Mouse (Mus musculus) erythroid progenitor cell, adult 5-6 weeks (primary cell): ENCODE results near the gene Hist1h3b. TPM values are rescaled to one million over a fixed set of nuclear protein-coding genes. Genes with fewer than 3 reads are reported as not detected.
"Not testable (repeated sequence)": the region's sequence is repeated elsewhere in the genome, so short reads cannot be mapped to it uniquely, and the experiment has no call there.

ENCODE experiments used
- ATAC-seq: replicated peaks from 2 replicates; pipeline ENCODE4 v1.8.0; 2016; ENCODE audit warnings: moderate number of reproducible peaks, mild to moderate bottlenecking, moderate TSS enrichment, inconsistent platforms; ENCODE audit not compliant: poor library complexity, low FRiP score, severe bottlenecking
- total RNA-seq, 2 experiments: library from RNA; stranded (forward) in 1 of 2; stranded (reverse) in 1 of 2; fragments of 150-400 nt in 1 of 2; fragments of 186-747, 209-891 nt in 1 of 2; gene quantifications; 2 replicates each; pipeline versions ENCODE4 v1.2.3 to v1.2.4; 2015 to 2017; ENCODE audit warnings: low replicate concordance in 2 of 2

Hist1h3b gene
- total RNA-seq, 2 experiments from 2014 or later: 1,450 to 1,686 TPM

GRCm38 (mm10) chr13:23768834-23769397 is 16.8 kb downstream of the Hist1h3b start:
- ATAC-seq: no peak

GRCm38 (mm10) chr13:23769613-23770012 is 17.5 kb downstream of the Hist1h3b start, which contains the start of gene Trim38:
TSS of gene Trim38 (plus strand) at chr13:23769913.
- not testable (repeated sequence) for ATAC-seq

DNA sequence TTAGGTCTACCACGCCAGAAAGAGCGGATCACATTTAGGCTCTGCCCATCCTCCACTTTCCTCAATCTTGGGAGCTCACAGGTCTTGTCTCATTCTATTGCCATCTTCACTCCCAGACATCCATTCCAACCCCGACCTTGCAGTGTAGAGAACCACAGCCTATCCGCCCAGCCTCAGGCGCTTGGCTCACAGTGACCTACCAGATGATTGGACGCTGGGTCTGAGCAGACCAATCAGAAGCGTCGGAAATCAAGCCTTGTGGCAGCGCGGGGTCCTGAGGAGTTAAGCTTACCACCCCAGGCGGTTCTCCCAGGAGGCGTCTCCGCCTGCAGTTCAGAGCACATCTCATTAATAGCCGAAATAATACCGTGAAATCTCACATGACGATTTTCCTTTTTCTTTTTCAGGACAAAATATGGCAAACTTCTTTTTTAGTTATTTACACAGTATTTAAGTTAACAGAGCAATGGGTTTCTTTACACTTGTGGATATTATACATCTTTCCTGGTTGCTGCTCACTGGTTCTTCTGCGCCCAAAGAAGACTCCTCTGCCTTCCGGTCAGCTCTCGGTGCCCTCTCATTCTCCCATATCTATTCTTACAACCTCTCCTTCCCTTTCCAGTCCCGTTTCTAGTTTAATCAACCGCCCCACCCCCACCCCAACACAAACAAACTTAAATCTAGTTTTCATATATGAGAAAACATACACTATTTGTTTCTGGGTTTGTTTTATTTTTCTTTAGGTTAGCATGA is 20.7 kb downstream of the Hist1h3b start:
- peak; percentile 98 for ATAC-seq

DNA sequence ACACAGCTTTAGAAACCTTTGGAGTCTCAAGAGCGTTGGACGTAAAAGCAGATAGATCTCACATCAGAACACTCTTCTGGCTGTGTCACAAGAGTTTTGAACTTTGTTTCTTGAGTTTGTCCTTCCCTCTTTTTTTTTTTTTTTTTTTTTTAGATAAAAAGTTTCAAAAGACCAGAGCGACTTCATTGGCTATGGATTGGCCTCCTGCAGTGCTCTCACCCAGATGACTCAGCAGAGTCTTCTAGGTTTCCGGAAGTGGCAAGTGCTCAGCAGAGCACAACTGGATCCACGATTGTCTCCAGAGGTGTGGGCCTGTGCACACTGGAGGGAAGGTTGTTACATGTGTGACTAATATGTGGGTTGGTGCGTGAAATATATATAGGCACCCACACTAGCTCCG is 26.3 kb downstream of the Hist1h3b start:
- no peak for ATAC-seq

DNA sequence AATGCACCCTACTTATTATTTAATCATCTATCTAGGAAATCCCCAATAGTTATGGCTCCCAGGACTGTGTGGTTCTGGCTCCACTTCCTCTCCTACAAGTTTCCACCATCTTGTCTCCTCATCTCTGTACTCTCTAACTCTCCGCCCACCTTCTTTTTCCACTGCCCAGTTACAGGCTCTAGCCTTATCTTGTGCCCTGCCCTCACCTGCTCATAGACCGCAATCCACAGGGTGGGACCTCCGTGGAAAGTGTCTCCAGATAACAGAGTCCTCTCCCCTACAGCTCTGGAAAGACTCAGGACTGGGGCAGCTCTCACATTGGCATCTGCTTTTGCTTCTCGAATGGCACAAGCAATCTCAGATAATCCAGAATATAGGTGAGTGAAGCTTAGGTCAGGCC is 27.0 kb downstream of the Hist1h3b start:
- no peak for ATAC-seq

DNA sequence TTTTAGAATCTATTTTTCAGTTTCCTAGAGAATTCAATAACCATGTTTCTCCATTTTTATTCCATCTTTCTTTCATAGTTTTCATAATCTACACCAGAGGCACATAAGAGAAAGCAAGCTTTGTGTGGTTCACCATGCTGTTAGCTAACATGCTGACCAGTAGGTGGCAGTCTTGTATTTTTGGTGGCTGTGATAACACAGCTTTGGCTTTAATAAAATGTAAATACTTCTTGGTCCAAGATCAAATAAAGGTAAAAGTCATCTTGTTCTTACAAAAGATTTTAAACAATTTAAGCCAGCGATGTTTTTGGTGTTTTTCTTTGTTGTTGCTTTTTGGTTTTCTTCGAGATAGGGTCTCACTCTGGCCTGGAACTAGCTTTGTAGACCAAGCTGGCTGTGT is 40.5 kb downstream of the Hist1h3b start:
- ATAC-seq: 0 out of 2 replicates have a peak, but pooled peaks have one; percentile 61

DNA sequence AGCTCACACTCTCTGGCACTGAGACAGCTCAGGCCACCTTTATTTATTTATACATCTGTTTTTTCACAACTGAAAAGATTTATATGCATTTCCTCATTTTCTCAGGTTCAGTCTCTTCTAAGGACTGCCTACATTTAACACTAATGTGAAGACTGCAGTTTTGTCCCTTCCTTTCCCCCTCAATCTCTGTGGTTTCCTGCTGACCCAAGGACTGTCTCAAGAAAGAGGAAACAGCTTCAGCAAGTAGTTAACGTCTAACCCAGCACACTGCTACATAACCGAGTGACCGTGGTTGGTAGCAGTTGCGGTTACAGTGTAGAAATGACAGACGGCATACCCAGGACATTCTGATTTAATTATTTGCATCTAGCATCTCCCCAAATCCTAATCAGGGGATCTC is 47.3 kb downstream of the Hist1h3b start:
- no peak for ATAC-seq

Other genes with a start within 250 kb of the Hist1h3b start
Only the 30 nearest of the 37 such genes appear.
- gene Hist1h1d, start 199.0 kb upstream of the Hist1h3b start, total RNA-seq (2015; ENCODE audit: low replicate concordance): 59.1 and 59.8 TPM in 2 replicates
- gene Hist1h1d, start 199.0 kb upstream of the Hist1h3b start, total RNA-seq (2017; ENCODE audit: low replicate concordance): 587 and 674 TPM in 2 replicates
- gene Hist1h3e, start 189.9 kb upstream of the Hist1h3b start, total RNA-seq (2015; ENCODE audit: low replicate concordance): 238 and 264 TPM in 2 replicates
- 387 and 422 TPM in 2 replicates for gene Hist1h3e, start 189.9 kb upstream of the Hist1h3b start, total RNA-seq (2017; ENCODE audit: low replicate concordance)
- gene Hist1h2ae, start 181.0 kb upstream of the Hist1h3b start, total RNA-seq (2015; ENCODE audit: low replicate concordance): 4.2 and 33.5 TPM in 2 replicates
- 1,390 and 1,464 TPM in 2 replicates for gene Hist1h2ae, start 181.0 kb upstream of the Hist1h3b start, total RNA-seq (2017; ENCODE audit: low replicate concordance)
- 851 and 976 TPM in 2 replicates for gene Hist1h2bg, start 180.9 kb upstream of the Hist1h3b start, total RNA-seq (2015; ENCODE audit: low replicate concordance)
- 2,677 and 3,057 TPM in 2 replicates for gene Hist1h2bg, start 180.9 kb upstream of the Hist1h3b start, total RNA-seq (2017; ENCODE audit: low replicate concordance)
- gene Hist1h2bf, start 178.1 kb upstream of the Hist1h3b start, total RNA-seq (2015; ENCODE audit: low replicate concordance): 1,210 and 1,460 TPM in 2 replicates
- gene Hist1h2bf, start 178.1 kb upstream of the Hist1h3b start, total RNA-seq (2017; ENCODE audit: low replicate concordance): 1,557 and 1,840 TPM in 2 replicates
- 9.0 and 15.1 TPM in 2 replicates for gene Hist1h2ad, start 177.9 kb upstream of the Hist1h3b start, total RNA-seq (2015; ENCODE audit: low replicate concordance)
- gene Hist1h2ad, start 177.9 kb upstream of the Hist1h3b start, total RNA-seq (2017; ENCODE audit: low replicate concordance): 2,771 and 6,356 TPM in 2 replicates
- 379 and 393 TPM in 2 replicates for gene Hist1h3d, start 176.5 kb upstream of the Hist1h3b start, total RNA-seq (2015; ENCODE audit: low replicate concordance)
- 236 and 363 TPM in 2 replicates for gene Hist1h3d, start 176.5 kb upstream of the Hist1h3b start, total RNA-seq (2017; ENCODE audit: low replicate concordance)
- gene Hist1h4d, start 170.7 kb upstream of the Hist1h3b start, total RNA-seq (2015; ENCODE audit: low replicate concordance): 1,614 and 1,995 TPM in 2 replicates
- 2,133 and 2,242 TPM in 2 replicates for gene Hist1h4d, start 170.7 kb upstream of the Hist1h3b start, total RNA-seq (2017; ENCODE audit: low replicate concordance)
- 39.8 and 50.1 TPM in 2 replicates for gene Hist1h2be, start 131.1 kb upstream of the Hist1h3b start, total RNA-seq (2015; ENCODE audit: low replicate concordance)
- gene Hist1h2be, start 131.1 kb upstream of the Hist1h3b start, total RNA-seq (2017; ENCODE audit: low replicate concordance): 202 and 281 TPM in 2 replicates
- 1,339 and 1,610 TPM in 2 replicates for gene Hist1h1e, start 129.7 kb upstream of the Hist1h3b start, total RNA-seq (2015; ENCODE audit: low replicate concordance)
- gene Hist1h1e, start 129.7 kb upstream of the Hist1h3b start, total RNA-seq (2017; ENCODE audit: low replicate concordance): 1,649 and 1,886 TPM in 2 replicates
- gene Hist1h2ac, start 68.3 kb upstream of the Hist1h3b start, total RNA-seq (2015; ENCODE audit: low replicate concordance): 7.5 and 8.3 TPM in 2 replicates
- 152 and 187 TPM in 2 replicates for gene Hist1h2ac, start 68.3 kb upstream of the Hist1h3b start, total RNA-seq (2017; ENCODE audit: low replicate concordance)
- 84.3 and 136 TPM in 2 replicates for gene Hist1h2bc, start 68.1 kb upstream of the Hist1h3b start, total RNA-seq (2015; ENCODE audit: low replicate concordance)
- gene Hist1h2bc, start 68.1 kb upstream of the Hist1h3b start, total RNA-seq (2017; ENCODE audit: low replicate concordance): 401 and 556 TPM in 2 replicates
- 2.2 TPM in 1 of 2 replicates, not detected in the other for gene Hist1h1t, start 56.5 kb upstream of the Hist1h3b start, total RNA-seq (2015; ENCODE audit: low replicate concordance)
- 3.5 and 8.2 TPM in 2 replicates for gene Hist1h1t, start 56.5 kb upstream of the Hist1h3b start, total RNA-seq (2017; ENCODE audit: low replicate concordance)
- 225 and 268 TPM in 2 replicates for gene Hist1h4c, start 53.8 kb upstream of the Hist1h3b start, total RNA-seq (2015; ENCODE audit: low replicate concordance)
- 667 and 1,084 TPM in 2 replicates for gene Hist1h4c, start 53.8 kb upstream of the Hist1h3b start, total RNA-seq (2017; ENCODE audit: low replicate concordance)
- 7.5 and 14.1 TPM in 2 replicates for gene Hfe, start 41.4 kb upstream of the Hist1h3b start, total RNA-seq (2015; ENCODE audit: low replicate concordance)
- gene Hfe, start 41.4 kb upstream of the Hist1h3b start, total RNA-seq (2017; ENCODE audit: low replicate concordance): 0.77 and 2.2 TPM in 2 replicates
- gene Hist1h1c, start 13.5 kb upstream of the Hist1h3b start, total RNA-seq (2015; ENCODE audit: low replicate concordance): 527 and 533 TPM in 2 replicates
- gene Hist1h1c, start 13.5 kb upstream of the Hist1h3b start, total RNA-seq (2017; ENCODE audit: low replicate concordance): 3,859 and 4,708 TPM in 2 replicates
- gene Hist1h3c, start 6.7 kb upstream of the Hist1h3b start, total RNA-seq (2015; ENCODE audit: low replicate concordance): 412 and 474 TPM in 2 replicates
- gene Hist1h3c, start 6.7 kb upstream of the Hist1h3b start, total RNA-seq (2017; ENCODE audit: low replicate concordance): 1,335 and 2,217 TPM in 2 replicates
- gene Hist1h2bb, start 5.5 kb upstream of the Hist1h3b start, total RNA-seq (2015; ENCODE audit: low replicate concordance): 856 and 1,017 TPM in 2 replicates
- 7,682 and 13,399 TPM in 2 replicates for gene Hist1h2bb, start 5.5 kb upstream of the Hist1h3b start, total RNA-seq (2017; ENCODE audit: low replicate concordance)
- 222 and 372 TPM in 2 replicates for gene Hist1h2ab, start 1.1 kb upstream of the Hist1h3b start, total RNA-seq (2015; ENCODE audit: low replicate concordance)
- 5,516 and 10,292 TPM in 2 replicates for gene Hist1h2ab, start 1.1 kb upstream of the Hist1h3b start, total RNA-seq (2017; ENCODE audit: low replicate concordance)
- 331 and 380 TPM in 2 replicates for gene Hist1h4b, start 4.7 kb downstream of the Hist1h3b start, total RNA-seq (2015; ENCODE audit: low replicate concordance)
- 1,134 and 2,811 TPM in 2 replicates for gene Hist1h4b, start 4.7 kb downstream of the Hist1h3b start, total RNA-seq (2017; ENCODE audit: low replicate concordance)
- 142 and 188 TPM in 2 replicates for gene Hist1h4a, start 9.0 kb downstream of the Hist1h3b start, total RNA-seq (2015; ENCODE audit: low replicate concordance)
- 706 and 1,369 TPM in 2 replicates for gene Hist1h4a, start 9.0 kb downstream of the Hist1h3b start, total RNA-seq (2017; ENCODE audit: low replicate concordance)
- 238 and 271 TPM in 2 replicates for gene Hist1h3a, start 10.1 kb downstream of the Hist1h3b start, total RNA-seq (2015; ENCODE audit: low replicate concordance)
- gene Hist1h3a, start 10.1 kb downstream of the Hist1h3b start, total RNA-seq (2017; ENCODE audit: low replicate concordance): 723 and 806 TPM in 2 replicates
- gene Hist1h1a, start 11.4 kb downstream of the Hist1h3b start, total RNA-seq (2015; ENCODE audit: low replicate concordance): 666 and 715 TPM in 2 replicates
- 4,010 and 6,111 TPM in 2 replicates for gene Hist1h1a, start 11.4 kb downstream of the Hist1h3b start, total RNA-seq (2017; ENCODE audit: low replicate concordance)
- not detected in 2 replicates for gene Trim38, start 17.6 kb downstream of the Hist1h3b start, total RNA-seq (2015; ENCODE audit: low replicate concordance)
- 0.39 TPM in 1 of 2 replicates, not detected in the other for gene Trim38, start 17.6 kb downstream of the Hist1h3b start, total RNA-seq (2017; ENCODE audit: low replicate concordance)
- gene Slc17a2, start 54.7 kb downstream of the Hist1h3b start, total RNA-seq (2015; ENCODE audit: low replicate concordance): not detected in 2 replicates
- not detected in 2 replicates for gene Slc17a2, start 54.7 kb downstream of the Hist1h3b start, total RNA-seq (2017; ENCODE audit: low replicate concordance)
- not detected in 2 replicates for gene Slc17a3, start 87.2 kb downstream of the Hist1h3b start, total RNA-seq (2015; ENCODE audit: low replicate concordance)
- gene Slc17a3, start 87.2 kb downstream of the Hist1h3b start, total RNA-seq (2017; ENCODE audit: low replicate concordance): not detected in 2 replicates
- not detected in 2 replicates for gene Slc17a1, start 115.5 kb downstream of the Hist1h3b start, total RNA-seq (2015; ENCODE audit: low replicate concordance)
- gene Slc17a1, start 115.5 kb downstream of the Hist1h3b start, total RNA-seq (2017; ENCODE audit: low replicate concordance): not detected in 2 replicates
- 0.42 TPM in 1 of 2 replicates, not detected in the other for gene Slc17a4, start 162.7 kb downstream of the Hist1h3b start, total RNA-seq (2015; ENCODE audit: low replicate concordance)
- gene Slc17a4, start 162.7 kb downstream of the Hist1h3b start, total RNA-seq (2017; ENCODE audit: low replicate concordance): 2.4 TPM in 1 of 2 replicates, not detected in the other
- gene Hist1h2ba, start 181.9 kb downstream of the Hist1h3b start, total RNA-seq (2015; ENCODE audit: low replicate concordance): not detected in 2 replicates
- not detected in 2 replicates for gene Hist1h2ba, start 181.9 kb downstream of the Hist1h3b start, total RNA-seq (2017; ENCODE audit: low replicate concordance)
- gene Hist1h2aa, start 182.2 kb downstream of the Hist1h3b start, total RNA-seq (2015; ENCODE audit: low replicate concordance): not detected in 2 replicates
- gene Hist1h2aa, start 182.2 kb downstream of the Hist1h3b start, total RNA-seq (2017; ENCODE audit: low replicate concordance): not detected in 2 replicates